Mouse (Mus musculus) B cell, adult 67 days (primary cell): ENCODE results near the gene Dusp16. TPM values are rescaled to one million over a fixed set of nuclear protein-coding genes. Genes with fewer than 3 reads are reported as not detected.

ENCODE experiments used
- total RNA-seq, 2 experiments: library from RNA; stranded (reverse); gene quantifications; 4 replicates each; pipeline ENCODE4 v1.2.4; 2023

Gene Dusp16
- total RNA-seq: 10 to 100 TPM; 38.5 to 48.0 TPM

GRCm38 (mm10) chr6:134792141-134793045 is at the start of gene Dusp16:
TSS of gene Dusp16 (minus strand) at chr6:134792625.

GRCm38 (mm10) chr6:134829786-134830700 is 37.6 kb upstream of the Dusp16 start, which contains the start of gene Crebl2:
TSS of gene Crebl2 (plus strand) at chr6:134830154.

Other genes with a start within 250 kb of the Dusp16 start
- gene Lrp6, start 225.7 kb downstream of the Dusp16 start, total RNA-seq: 10 to 100 TPM; 48.0 to 49.4 TPM
- gene Mansc1, start 160.1 kb downstream of the Dusp16 start, total RNA-seq: under 1 TPM in 1 of 2 experiments, not detected in 1; 0.29 TPM
- 10 to 100 TPM; 10.9 to 14.3 TPM for gene Borcs5, start 153.1 kb downstream of the Dusp16 start, total RNA-seq
- 10 to 100 TPM; 32.5 to 41.8 TPM for gene Crebl2, start 37.5 kb upstream of the Dusp16 start, total RNA-seq
- gene Gpr19, start 106.0 kb upstream of the Dusp16 start, total RNA-seq: 10 to 100 TPM; 11.7 to 14.5 TPM
- 100 to 1,000 TPM; 141 to 145 TPM for gene Cdkn1b, start 127.8 kb upstream of the Dusp16 start, total RNA-seq
- under 1 TPM; 0.15 TPM for gene Apold1, start 189.1 kb upstream of the Dusp16 start, total RNA-seq
- gene Ddx47, start 219.0 kb upstream of the Dusp16 start, total RNA-seq: 100 to 1,000 TPM; 148 to 156 TPM